Mouse (Mus musculus) hindbrain, embryonic 16.5 days (tissue): ENCODE data around the gene Calml4. TPM values are rescaled to one million over a fixed set of nuclear protein-coding genes. Genes with fewer than 3 reads are reported as not detected.

Source experiments
- ATAC-seq: fragments of 200-750 bp; cut with Nextera tagmentation; 2 replicates; pipeline ENCODE4 v1.8.0; 2017; ENCODE audit warnings: moderate TSS enrichment, moderate library complexity
- H3K27ac ChIP-seq: fragments of 300-500 bp; sonication (generic); 2 replicates; pipeline ENCODE4 v1.5.1; 2014; ENCODE audit warnings: low read depth, mild to moderate bottlenecking, control low read depth, low read length, moderate library complexity
- H3K27me3 ChIP-seq: fragments of 300-500 bp; sonication (generic); replicated peaks from 2 replicates; pipeline ENCODE4 v1.6.1; 2014; ENCODE audit warnings: low read length; ENCODE audit not compliant: control insufficient read depth, insufficient read depth
- H3K36me3 ChIP-seq: fragments of 300-500 bp; sonication (generic); 2 replicates; pipeline ENCODE4 v1.6.1; 2014; ENCODE audit warnings: mild to moderate bottlenecking, low read length, moderate library complexity, mixed read lengths; ENCODE audit not compliant: control insufficient read depth, insufficient read depth
- H3K4me1 ChIP-seq: fragments of 300-500 bp; sonication (generic); 2 replicates; pipeline ENCODE4 v1.6.1; 2014; ENCODE audit warnings: low read depth, low read length; ENCODE audit not compliant: control insufficient read depth, insufficient read depth
- H3K4me2 ChIP-seq: fragments of 300-500 bp; sonication (generic); 2 replicates; pipeline ENCODE4 v1.6.1; 2014; ENCODE audit warnings: mild to moderate bottlenecking, low read length, control low read depth, moderate library complexity
- H3K4me3 ChIP-seq: fragments of 300-500 bp; sonication (generic); 2 replicates; pipeline ENCODE4 v1.5.1; 2014; ENCODE audit warnings: mild to moderate bottlenecking, low read length, control low read depth, moderate library complexity
- H3K9ac ChIP-seq: fragments of 300-500 bp; sonication (generic); 2 replicates; pipeline ENCODE4 v1.6.1; 2014; ENCODE audit warnings: low read depth, mild to moderate bottlenecking, control low read depth, low read length, moderate library complexity
- H3K9me3 ChIP-seq: fragments of 300-500 bp; sonication (generic); 2 replicates; pipeline ENCODE4 v1.6.1; 2014; ENCODE audit warnings: mild to moderate bottlenecking, low read length, moderate library complexity; ENCODE audit not compliant: control insufficient read depth
- WGBS: fragments of 180-500 bp; shearing (Covaris S2); extraction: QIAGEN DNeasy Blood & Tissue Kit; methylation state at CpG from one replicate; pipeline ENCODE4 v1.1.7; 2014; 5-methylcytosine and 5-hydroxymethylcytosine counted together
- polyA plus RNA-seq: library from polyadenylated mRNA; unstranded; fragments of >200 nt; fragmentation: Nextera tagmentation; extraction: Ambion mirVana; gene quantifications from 2 replicates; pipeline ENCODE4 v1.2.1, GENCODE M21; 2015

Calml4 gene
- polyA plus RNA-seq, 1 experiment from 2014 or later, result 22.8 TPM

DNA sequence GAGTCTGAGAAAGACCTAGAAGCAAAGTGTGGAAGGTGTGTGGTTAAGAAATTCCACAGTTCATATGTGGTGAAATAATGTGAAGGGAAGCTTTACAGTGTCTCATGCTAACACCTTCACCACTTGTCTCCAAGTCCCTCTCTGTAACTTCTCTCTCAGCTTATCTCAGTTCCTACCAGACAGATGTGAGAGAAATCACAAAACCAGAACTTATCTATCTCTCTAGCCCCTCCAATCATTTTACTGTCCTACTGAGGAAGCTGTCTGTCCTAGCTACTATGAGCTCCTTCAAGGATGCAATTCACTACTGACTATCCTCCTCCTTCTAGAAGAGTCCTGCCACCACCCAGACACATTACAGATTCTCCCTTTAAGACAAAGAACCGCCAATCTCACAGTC, 59.2 kb downstream of the Calml4 start:
- 89% methylated on average over 1 of the region's 1 CpGs for WGBS
- no peak overlapping the region for H3K9ac ChIP-seq
- no peaks in the 10 kb centered on the region for H3K4me1 ChIP-seq
- peaks cover 3% of the 10 kb centered on the region for H3K9me3 ChIP-seq
- no peaks in the 10 kb centered on the region for H3K27me3 ChIP-seq
- H3K4me2 ChIP-seq, result no peak overlapping the region
- no peak overlapping the region for H3K4me3 ChIP-seq
- no peak overlapping the region for H3K27ac ChIP-seq
- H3K36me3 ChIP-seq, result peaks cover 13% of the 10 kb centered on the region
- ATAC-seq, result no peak

DNA sequence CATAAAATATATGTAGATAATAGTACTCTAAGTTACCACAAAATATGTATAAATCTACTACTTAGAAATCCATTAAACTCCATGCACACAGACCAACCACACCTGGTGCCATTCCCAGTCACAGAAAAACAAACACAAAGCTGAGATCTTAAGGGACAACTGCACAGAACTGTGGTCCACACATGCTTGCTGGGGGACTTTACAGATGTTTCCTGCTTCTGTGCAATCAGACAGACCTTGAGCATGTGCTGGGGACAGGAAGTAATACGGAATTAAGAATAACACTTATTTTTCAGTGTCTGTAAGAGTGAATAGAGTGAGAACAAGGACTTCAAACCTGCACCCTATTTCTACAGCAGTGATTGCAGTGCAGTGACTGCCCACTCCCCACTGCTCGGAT, 63.0 kb downstream of the Calml4 start:
- no peak overlapping the region for H3K27ac ChIP-seq
- no peaks in the 10 kb centered on the region for H3K27me3 ChIP-seq
- no peak overlapping the region for H3K4me2 ChIP-seq
- ATAC-seq, result no peak
- H3K4me1 ChIP-seq, result no peaks in the 10 kb centered on the region
- no peak overlapping the region for H3K9ac ChIP-seq
- 77% methylated on average over 2 of the region's 2 CpGs for WGBS
- H3K36me3 ChIP-seq, result peaks cover 10% of the 10 kb centered on the region
- H3K9me3 ChIP-seq, result no peaks in the 10 kb centered on the region
- H3K4me3 ChIP-seq, result no peak overlapping the region

DNA sequence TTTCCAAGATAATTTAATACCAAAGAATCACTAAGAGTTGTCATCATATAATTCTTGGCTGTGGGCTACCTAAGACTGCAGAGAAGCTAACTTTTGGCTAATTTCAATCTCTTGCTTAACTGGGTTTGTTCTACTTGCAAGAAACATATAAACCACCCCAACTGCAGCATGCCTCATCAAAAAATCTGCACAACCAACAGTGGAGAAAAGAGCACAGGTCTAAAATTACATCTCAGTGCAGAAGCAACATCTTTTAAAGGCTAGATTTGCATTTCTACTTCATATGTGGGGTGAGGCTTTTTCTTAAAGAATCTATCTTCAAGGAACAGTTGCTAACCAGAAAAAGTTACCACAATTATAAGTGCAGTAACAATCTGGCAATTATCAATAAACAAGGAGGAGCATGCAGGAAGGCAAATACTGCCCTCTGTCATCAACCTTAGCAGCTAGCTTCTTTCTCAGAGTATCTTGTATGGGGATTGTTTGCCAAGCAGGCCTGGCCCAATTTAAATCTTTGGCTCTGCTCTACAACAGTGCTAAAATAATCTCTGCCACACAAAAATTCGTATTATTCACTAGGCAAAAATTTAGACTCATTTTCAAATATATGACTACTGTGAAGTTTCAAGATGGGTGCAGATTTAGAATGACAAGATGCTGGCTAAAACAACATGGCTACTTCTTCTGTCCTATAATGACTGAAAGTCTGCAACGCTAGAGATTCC, 67.2 kb downstream of the Calml4 start:
- Histone ChIP-seq H3K4me1 (no peaks in the 10 kb centered on the region), H3K36me3 (no peaks in the 10 kb centered on the region), H3K9ac (no peak overlapping the region), H3K4me2 (no peak overlapping the region), H3K27ac (no peak overlapping the region), H3K27me3 (no peaks in the 10 kb centered on the region), H3K9me3 (no peaks in the 10 kb centered on the region), H3K4me3 (no peak overlapping the region)
- 86% methylated on average over 2 of the region's 2 CpGs for WGBS
- no peak for ATAC-seq

Other genes with a start within 250 kb of the Calml4 start
- 1.1 and 2.0 TPM in 2 replicates for gene Itga11, start 180.3 kb upstream of the Calml4 start, polyA plus RNA-seq
- 44.5 and 55.2 TPM in 2 replicates for gene Fem1b, start 46.1 kb upstream of the Calml4 start, polyA plus RNA-seq
- gene Cln6, start 19.3 kb upstream of the Calml4 start, polyA plus RNA-seq, result 6.7 and 6.9 TPM in 2 replicates
- gene Pias1, start 129.8 kb downstream of the Calml4 start, polyA plus RNA-seq, result 53.6 and 57.2 TPM in 2 replicates